Mouse (Mus musculus) testis, adult 2 months (tissue): Measurements from ENCODE around the gene Ccdc159.

Experiments used
- CTCF ChIP-seq: fragments of 200-500 bp; IDR thresholded peaks from 2 replicates; pipeline ENCODE4 v1.5.1; 2012; ENCODE audit warnings: low read depth, mild to moderate bottlenecking, inconsistent platforms, low read length, moderate library complexity; ENCODE audit not compliant: control insufficient read depth, insufficient read depth, insufficient replicate concordance
- POLR2A ChIP-seq: fragments of 200-500 bp; IDR thresholded peaks from 2 replicates; pipeline ENCODE4 v1.6.1; 2012; ENCODE audit warnings: low read depth, mild to moderate bottlenecking, inconsistent platforms, low read length, moderate library complexity; ENCODE audit not compliant: control insufficient read depth

GRCm38 (mm10) chr9:21932445-21933137, 5.3 kb downstream of the Ccdc159 start:
- TF ChIP-seq CTCF (no peak), POLR2A (no peak)
